Mouse (Mus musculus) retina, embryonic 14.5 days (tissue): ENCODE data around the gene Smug1.
A peak's percentile ranks its signal among the peaks of the same experiment; 100 is the strongest.

Experiments used
- DNase-seq: peaks from one replicate; pipeline ENCODE4 v3.0.0-alpha.2; 2015; ENCODE audit warnings: low spot score

Smug1 gene

DNA sequence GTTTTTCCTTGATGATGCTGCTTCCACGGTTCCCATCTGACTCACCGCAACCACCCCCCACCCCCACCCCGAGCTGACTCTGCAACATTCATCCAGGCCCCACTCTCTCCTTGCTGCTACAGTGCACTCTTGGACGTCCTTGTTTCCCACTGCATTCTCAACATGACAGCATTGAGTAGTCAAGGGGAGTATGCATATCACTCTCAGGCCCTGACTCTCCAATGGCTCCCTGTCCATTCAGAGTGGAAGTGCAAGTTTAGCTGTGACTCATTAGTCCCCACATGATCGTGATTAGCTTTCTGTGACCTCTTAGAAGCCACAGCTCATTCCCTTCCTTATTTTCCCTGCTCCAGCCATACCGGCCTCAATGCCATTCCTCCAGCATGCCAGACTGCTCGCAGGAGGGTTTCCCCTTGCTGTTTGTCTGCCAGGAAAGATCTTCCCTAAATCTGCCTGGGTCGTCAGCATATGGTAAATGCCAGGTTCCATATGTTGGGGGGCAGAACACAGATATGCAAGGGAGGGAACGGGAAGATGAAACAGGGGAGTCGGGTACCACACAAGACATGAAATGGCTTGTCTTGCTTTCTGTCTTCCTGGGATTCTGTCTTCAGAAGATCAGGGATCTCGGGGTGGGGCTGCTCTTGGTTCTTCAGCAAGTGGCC is 21.1 kb downstream of the Smug1 start:
- DNase-seq = no peak

DNA sequence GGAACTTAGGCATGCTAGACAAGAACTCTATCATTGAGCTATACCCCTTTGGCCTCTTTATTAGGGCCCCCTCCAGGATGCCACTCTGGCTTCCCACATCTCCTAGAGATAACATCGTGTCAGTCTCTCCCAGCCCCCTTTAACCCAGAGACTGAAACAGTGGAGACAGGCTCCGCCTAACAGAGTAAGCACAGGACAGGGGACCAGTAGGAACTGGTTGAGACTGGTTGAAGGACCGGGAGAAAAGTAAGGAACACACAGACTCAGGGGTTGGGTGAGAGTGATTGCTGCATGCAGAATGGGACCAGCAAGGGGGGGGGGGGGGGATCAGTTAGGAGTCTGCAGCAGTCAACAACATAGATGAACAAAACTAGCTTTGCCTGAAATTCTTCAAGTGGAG is 22.7 kb downstream of the Smug1 start:
- DNase-seq = no peak

DNA sequence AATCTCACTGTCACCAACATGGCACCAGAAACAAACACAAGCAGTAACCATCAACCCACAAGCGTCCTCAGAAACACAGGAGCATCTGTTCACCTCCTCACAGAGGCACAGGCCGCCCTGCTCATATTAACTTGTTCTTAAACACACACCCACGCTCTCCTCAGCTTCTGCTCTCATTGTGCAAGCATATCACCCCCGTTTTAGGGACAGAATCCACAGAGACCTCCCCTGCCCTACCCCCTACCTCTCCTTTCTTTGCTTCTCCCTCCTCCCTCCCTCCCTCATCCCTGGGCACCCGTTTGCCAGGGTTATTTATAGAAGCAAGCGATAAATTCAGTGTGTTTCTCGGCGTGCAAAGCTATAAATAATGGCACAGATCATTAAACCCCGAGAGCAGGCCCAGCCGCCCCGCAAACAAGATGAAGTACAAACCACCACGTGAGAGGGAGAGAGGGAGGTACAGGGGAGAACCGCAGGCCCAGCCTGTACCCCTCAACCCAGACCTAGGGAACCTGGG is 31.4 kb downstream of the Smug1 start:
- no peak for DNase-seq

DNA sequence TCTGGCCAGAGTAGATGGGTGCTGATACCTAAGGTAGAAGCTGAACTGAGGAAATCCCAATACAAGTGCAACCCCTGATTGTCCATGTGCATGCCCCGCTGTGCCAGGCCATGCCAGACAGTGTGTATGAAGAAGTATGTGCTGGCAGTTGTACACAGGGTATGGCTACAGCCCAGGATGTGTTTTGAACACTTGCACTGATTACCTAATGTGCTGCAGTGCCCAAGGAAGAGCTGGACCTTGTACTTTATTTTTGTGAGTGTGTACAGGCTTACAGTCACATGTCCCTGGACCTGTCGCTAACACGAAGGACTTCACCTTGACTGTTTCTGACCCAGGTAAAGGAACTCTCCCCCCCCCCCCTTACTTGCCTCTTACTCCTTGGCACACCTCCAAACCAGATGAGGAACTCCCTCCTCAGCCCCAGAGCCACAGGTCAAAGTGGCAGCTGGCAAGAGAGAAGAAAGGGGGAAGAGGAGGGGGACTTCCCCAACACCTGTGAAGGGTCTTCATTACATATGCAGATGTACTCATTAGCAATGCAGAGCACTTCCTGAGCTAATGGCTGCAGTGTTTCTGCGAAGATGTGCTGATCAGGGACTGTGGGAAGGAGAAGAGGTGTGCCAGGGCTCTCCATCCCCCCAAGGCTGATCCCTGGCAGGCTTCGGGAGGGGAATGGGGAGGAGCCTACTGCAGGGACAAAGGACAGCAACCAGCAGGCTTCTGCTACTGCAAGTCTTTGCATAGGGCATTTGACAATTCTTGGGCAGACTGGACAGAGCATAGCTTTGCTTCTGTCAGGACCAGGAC is 32.4 kb downstream of the Smug1 start:
- no peak for DNase-seq

DNA sequence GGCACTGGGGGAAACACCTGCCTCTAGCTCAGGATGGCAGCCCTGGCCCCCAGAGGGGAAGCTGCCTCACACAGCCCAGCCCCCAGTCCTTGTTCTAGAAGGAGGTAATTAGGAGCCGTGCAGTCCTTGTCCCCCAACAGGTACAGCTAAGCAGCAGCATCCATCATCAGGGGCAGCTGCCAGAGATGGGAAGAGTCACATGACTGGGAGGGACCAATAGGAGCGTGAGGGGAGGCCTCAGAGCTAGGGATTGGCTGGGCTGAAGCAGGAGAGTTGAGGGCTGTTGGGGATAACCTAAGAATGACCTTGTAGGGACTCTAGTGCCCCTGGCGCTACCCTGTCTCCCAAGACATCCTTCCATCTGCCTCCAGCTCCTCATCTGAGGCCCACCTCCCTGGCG is 33.1 kb downstream of the Smug1 start:
- DNase-seq = peak; percentile 55

DNA sequence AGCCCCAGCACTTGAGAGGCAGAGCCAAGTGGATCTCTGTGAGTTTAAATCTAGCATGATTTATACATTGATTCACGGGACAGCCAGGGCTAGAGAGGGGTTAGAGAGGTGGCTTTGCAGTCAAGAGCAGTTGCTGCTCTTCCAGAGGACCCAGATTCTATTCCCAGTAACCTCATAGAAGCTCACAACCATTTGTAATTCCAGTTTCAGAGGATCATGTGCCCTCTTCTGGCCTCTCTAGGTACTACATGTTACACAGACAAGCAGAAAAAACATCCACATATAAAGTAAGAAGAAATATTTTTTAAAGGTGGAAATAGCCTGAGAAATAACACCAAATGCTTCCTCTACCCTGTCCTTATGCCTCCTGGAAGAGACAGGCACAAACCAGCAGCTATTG is 36.2 kb downstream of the Smug1 start:
- peak; percentile 56 for DNase-seq

DNA sequence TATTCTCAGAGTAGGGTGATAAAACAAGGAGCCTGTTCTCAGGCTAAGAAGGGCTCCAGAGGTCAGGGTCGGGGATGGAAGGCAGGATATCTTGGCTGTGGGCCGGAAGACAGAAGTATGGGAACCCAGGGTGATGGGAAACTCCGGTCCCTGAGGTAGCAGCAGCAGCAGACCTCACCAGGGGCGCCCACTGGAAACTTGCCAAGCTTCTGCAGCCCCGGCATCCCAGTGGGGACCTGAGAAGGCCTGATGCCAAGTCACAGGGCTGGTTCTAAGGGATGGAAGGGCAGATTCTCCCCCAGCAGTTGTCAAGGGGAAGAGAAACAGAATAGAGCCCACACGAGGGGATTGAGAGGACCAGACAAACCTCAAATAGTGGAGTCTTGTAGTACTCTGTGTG is 37.6 kb downstream of the Smug1 start:
- no peak for DNase-seq

DNA sequence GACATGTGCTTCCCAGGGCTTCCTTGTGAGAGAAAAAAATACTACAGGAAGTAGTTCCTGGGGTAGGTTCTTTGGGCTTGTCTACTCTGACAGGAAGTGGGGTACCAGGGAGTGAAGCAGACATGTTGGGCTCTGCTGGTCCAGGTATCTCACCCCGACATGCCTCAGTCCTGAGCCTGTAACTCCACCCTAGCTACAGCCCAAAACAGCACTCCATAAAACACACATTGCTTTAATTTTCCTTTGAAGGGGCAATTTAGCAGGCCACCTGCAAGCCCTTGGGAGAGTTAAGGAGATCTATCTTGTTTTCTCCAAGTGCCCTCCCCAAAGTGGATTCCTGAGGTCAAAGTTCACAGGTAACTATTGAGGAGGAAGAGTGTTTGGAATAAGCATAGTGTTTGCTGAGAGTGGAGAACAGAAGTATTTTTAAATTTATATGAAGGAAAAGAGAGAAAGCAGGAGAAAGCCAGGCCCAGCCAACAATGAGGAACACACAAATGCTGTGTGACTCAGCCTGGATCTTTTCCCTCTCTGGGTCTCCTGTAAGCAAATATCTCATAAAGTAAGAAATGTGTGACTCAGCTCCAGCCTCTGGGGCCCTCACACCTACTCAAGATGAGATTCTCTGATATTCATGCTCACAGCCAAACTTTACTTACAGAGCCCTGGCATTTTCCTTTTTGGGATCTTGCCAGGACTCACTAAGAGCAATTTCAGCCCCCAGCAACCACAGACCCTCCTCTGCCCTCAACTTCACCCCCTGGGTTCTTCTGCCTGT is 38.6 kb downstream of the Smug1 start:
- no peak for DNase-seq

DNA sequence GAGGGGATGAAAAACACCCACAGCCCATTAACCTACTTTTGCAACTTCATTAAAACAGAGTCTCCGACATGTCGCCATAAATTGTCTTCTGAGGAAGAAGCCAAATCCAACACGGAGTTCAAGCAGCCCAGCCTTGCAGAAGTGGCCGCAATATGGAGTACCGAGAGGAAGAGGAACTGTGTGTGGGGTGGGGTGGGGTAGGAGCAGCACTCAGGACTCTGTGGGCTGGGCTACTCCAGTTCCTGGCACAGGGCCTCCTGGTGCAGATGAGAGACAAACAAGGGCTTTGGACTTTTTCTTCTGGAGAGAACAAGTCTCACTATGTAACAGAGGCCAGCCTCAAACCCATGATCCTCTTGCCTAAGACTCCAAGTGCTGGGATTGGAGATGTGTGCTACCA is 40.9 kb downstream of the Smug1 start:
- DNase-seq = no peak

DNA sequence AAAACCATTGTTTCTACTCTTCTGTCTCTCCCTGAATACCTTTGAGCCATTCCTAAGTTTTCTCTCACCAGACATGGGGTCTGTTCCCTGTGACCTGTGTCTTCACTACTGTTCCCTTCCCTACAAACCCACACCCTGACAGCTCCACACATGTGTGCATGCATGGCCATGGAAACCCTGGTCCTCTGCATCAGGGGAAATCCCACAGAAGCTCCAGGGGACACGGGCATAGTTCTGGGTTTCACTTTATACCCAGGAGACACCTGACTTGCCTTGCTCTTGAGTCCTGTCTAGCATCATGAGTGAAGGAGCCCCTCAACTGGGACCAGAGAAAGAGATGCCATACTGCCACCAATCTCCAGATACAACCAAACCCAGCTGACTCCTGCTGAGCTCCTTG is 42.6 kb downstream of the Smug1 start:
- DNase-seq = no peak

DNA sequence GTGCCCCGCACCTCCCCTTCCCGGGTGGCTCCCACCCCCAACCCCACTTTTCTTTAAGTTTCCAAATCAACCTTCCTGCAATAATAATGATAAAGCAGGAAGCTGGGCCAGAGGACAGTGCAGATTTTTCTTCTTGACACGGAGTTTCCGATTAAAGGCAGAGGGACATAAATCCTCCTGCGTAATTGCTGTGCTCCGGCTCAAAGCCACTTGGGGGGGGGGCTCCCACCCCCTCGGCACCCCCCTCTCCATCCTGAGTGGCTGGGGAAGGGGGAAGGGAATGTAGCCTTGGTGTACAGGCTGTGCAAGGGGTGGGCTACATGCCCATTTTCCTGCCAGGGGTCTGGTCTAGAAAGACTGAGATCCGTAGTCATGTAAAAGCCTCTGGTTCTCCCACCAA is 43.5 kb downstream of the Smug1 start:
- no peak for DNase-seq

DNA sequence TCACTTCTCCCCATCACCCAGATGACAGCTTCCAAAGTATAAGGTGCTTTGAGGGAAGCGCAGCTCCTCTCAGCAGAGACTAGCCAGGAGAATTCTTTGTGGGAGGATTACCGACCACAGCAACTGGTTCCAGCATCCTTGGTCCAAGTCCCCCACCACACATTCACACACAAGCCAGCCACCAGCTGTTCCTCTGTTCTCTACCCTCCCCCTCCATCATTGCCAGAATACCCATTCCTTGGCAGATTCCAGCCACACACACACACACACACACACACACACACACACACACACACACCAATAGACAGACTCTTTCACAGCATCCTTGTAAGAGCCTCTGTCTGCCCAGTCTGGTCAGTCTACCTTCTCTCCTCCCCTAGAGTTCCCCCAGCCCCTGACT is 44.5 kb downstream of the Smug1 start:
- no peak for DNase-seq

DNA sequence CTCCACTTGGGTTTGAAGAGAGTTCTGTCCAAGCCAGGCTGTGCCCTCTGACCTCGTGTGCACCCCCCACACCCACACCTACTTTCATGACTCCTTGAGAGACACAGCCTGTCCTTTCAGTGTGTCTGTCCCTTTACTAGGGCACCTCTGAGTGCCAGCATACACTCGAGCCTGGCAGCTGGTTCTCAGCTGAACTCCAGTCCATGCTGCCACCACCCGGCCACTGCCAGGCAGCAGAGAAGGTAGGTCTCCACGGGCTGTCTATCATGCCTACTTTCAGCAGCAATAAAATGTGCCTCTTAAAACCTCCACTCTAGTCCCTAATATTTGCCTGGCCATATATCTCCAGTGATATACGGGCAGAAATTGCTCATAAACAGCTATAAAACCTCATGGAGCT is 45.5 kb downstream of the Smug1 start:
- no peak for DNase-seq

DNA sequence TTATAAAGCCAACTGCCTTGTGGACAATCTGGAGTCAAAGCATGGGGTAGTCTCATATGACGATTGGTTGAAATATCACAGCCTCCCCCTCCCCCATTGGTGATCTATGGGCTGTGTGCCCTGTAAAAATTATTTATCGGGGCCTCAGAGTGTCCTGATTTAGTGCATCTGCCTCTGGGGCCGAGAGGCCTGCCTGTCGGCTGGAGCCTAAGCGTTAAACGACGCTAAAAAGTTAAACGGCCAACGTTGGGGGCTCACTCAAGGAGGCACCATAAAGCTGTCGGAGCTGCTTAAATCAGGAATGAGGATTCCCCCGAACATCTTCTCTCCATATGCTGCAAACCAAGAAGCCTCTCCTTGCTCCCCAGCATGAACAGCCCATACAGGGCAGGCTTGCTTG is 46.3 kb downstream of the Smug1 start:
- no peak for DNase-seq

DNA sequence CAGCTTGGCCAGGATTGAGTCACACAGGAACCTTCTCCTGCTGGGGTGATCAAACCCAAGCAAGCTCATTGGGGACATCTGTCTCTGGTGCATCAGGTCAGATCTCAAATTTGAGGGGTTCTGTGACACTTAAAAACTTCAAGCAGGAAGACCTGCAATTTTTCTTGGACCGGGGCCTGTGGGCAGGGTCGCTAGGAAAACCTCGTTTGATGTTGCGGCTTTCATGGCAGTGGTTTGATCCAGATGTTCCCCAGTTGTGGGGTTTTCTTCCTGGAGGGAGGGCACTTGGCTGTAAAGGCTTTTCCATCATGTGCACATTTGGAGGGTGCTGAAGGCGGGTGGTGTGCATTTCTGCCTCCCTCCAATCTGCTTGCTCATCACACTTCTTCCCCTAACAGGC is 51.2 kb downstream of the Smug1 start:
- DNase-seq = no peak

DNA sequence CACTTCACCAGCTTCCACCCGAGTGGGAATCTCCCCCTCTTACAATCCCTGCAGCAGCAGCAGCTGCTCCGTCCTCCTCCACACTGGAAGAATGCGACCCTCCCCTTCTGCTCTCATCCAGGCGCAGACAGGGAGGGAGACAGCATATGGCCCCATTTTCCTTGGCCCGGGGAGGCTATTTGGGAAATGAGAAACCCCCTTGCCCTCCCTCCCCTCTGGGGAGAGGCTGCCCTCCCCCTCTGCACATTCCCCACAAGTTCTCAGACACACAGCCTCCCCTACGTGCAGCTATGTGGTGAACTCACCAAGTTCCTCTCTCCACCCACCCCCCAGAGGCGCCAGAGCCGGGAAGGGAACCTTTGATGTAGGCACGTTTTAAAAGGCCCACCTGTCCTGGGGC is 51.6 kb downstream of the Smug1 start:
- DNase-seq = no peak

DNA sequence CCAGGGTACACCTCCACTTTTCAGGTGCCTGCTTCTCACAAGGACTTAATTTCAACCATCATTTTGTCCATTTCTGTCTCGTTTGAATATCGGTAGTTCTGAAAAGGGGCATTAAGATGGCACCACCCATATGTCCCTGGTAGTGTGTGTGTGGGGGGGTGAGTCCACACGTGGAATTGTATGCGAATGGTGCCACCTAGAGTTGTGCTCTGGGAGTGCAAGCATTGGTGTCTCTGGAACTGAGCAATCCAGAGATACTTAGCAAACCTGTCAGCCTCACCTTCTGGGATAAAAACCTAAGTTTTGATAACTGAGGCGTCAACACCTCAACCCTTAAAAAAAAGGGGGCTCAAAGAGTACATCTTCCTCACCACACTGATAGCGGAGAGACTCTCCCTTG is 53.8 kb downstream of the Smug1 start:
- DNase-seq = no peak

DNA sequence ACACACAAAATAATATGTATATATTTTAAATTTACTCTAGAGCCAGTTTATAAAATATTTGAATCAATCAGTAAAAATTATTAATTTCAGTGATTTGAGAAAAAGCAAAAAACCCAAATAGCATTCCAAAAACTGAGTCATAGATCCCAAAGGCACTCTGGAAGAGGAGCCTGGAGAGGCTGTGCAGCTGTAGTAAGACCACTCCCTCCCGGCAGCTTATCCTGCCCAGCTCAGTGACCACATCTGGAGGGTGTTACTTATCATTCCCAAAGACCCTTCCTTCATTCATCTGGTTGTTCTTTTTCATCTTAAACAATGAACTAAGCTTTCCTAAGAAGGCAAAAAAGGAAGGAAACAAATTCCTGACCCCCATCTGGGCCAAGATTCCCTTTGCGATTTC is 54.6 kb downstream of the Smug1 start:
- no peak for DNase-seq

DNA sequence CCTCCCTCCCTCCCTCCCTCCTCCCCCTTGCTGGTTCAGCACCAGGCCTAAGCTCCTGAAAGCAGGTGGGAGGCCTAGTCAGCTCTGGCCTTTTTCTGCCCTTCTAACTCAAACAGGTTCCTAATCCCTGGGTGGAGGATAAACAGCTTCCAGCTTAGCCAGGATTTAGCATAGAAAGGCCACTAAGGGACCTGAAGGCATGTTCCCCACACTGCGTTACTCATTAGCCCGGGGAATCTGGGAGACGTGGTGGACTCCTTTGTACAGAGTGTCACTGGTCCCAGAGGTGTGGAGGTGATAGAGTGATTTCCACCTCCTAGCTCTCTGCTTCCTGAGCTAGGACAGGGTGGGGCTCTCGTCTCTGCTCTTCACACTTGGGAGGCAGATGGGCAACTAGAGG is 57.0 kb downstream of the Smug1 start:
- no peak for DNase-seq

DNA sequence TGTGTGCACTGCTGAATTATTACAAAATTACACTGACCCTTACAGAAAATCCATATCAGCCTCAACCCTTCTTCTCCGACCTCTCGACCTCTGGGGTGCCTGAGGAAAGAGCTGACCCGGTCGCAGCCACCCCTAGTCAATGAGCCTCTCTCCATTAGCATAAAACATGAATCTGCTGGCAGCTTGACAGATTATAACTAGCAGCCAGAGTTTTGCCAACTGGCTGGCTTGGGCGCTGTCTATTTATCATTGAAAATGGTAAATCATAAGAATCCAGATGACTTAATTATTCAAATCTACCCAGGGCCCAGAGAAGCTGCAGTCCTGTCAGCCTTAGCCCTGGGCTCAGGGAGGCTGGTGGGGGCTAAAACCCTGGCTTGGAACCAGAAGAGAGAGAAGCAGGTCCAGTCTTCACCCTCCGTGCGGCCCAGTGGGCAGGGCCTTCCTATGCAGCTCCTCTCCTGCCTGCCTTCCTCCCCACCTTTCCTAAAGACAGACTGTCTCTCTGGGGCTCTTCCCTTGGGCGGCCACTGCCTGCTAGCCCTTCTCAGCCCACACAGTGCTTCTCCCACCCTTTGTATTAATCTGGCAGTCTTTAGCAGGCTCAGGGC is 58.7 kb downstream of the Smug1 start:
- no peak for DNase-seq

DNA sequence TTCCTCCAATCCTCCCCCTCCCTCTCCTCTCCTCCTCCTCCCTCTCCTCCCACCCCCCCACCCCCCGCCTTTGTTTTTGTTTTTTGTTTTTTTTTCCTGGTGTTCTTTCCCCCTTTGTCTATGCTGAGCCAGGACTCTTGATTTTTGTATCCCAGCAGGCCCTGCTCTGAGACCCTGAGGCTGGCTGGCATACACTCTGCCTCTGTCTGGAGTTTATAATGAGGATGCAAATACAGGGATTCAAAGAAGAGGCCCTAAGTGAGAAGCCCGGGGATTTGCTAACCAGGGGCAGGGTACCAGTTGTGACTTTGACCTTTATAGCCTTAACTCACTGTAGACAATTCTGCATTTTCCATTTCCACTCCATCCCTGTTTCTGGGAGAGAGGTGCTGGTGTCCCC is 60.7 kb downstream of the Smug1 start:
- DNase-seq = no peak
